Mouse (Mus musculus): ENCODE data around the gene Col6a6.

DNA sequence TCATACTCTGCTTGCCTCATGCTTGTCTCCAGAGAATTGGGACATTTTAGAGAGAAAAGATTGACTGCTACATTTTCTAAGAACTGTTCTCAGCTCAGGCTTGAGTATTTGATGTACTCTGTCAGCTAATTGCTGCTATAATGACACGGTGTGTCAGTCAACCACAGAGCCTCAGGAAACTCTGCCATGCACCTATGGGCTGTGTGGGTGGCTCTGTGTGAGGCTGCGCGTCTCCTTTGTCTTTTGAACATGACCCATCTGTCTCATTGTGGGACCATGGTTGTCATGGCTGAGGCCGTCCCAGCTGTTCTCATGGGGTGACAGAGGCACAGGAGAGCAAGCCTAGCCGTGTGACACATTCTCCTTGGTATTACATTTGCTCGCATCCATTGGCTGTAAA, 168.1 kb downstream of the Col6a6 start:
- TF ChIP-seq USF1 (IDR thresholded peaks at IDR 0.05; ENCODE audit: low read depth, low read length), result no peak
- no peak for TF ChIP-seq POLR2A (IDR thresholded peaks at IDR 0.05; ENCODE audit: control insufficient read depth in 1 of 2, insufficient read depth in 1 of 2, low read depth in 1 of 2, low read length in 2 of 2, poor library complexity in 1 of 2)
- TF ChIP-seq CTCF (IDR thresholded peaks at IDR 0.05 in 2 of 3, conservative IDR thresholded peaks at IDR 0.05 in 1 of 3; ENCODE audit: control insufficient read depth in 1 of 3, insufficient read depth in 1 of 3, low read depth in 2 of 3, low read length in 3 of 3, poor library complexity in 1 of 3, severe bottlenecking in 1 of 3), result no peak
- TF ChIP-seq EP300 (IDR thresholded peaks at IDR 0.05; ENCODE audit: low read depth in 1 of 2, low read length in 2 of 2), result no peak
- no peak for TF ChIP-seq E2F4 (IDR thresholded peaks at IDR 0.05; ENCODE audit: borderline replicate concordance, low read depth, low read length)
- no peak for TF ChIP-seq ETS1 (IDR thresholded peaks at IDR 0.05; ENCODE audit: low read depth, low read length)
- no peak for TF ChIP-seq TCF12 (IDR thresholded peaks at IDR 0.05; ENCODE audit: low read depth, low read length)
- no peak for TF ChIP-seq RCOR1 (IDR thresholded peaks at IDR 0.05; ENCODE audit: low read depth, low read length)
- TF ChIP-seq POLR2AphosphoS5 (IDR thresholded peaks at IDR 0.05; ENCODE audit: borderline replicate concordance, low read depth, low read length), result no peak
- TF ChIP-seq GATA1 (IDR thresholded peaks at IDR 0.05; ENCODE audit: low read depth, low read length), result no peak
- no peak for TF ChIP-seq MYC (IDR thresholded peaks at IDR 0.05; ENCODE audit: low read depth, low read length)
- TF ChIP-seq SIN3A (IDR thresholded peaks at IDR 0.05; ENCODE audit: low read length), result no peak
